Mouse (Mus musculus) thymus, adult 2 months (tissue): ENCODE data around the gene Slc38a10. TPM values are rescaled to one million over a fixed set of nuclear protein-coding genes. Genes with fewer than 3 reads are reported as not detected.
A peak's percentile ranks its signal among the peaks of the same experiment; 100 is the strongest.

Source experiments
- DNase-seq: peaks from one replicate; pipeline ENCODE4 v3.0.0; 2021
- H3K27ac ChIP-seq: fragments of 200-500 bp; 2 replicates; pipeline ENCODE4 v1.5.1; 2012; ENCODE audit warnings: low read length, control low read depth; ENCODE audit not compliant: control insufficient read depth, insufficient read depth
- H3K27me3 ChIP-seq: fragments of 200-500 bp; 2 replicates; pipeline ENCODE4 v1.6.1; 2012; ENCODE audit warnings: mild to moderate bottlenecking, low read length, moderate library complexity, mixed read lengths; ENCODE audit not compliant: control insufficient read depth, insufficient read depth
- H3K36me3 ChIP-seq: fragments of 200-500 bp; 2 replicates; pipeline ENCODE4 v1.6.1; 2012; ENCODE audit warnings: mild to moderate bottlenecking, low read length, moderate library complexity; ENCODE audit not compliant: control insufficient read depth, insufficient read depth
- H3K4me1 ChIP-seq: fragments of 200-500 bp; replicated peaks from 2 replicates; pipeline ENCODE4 v1.6.1; 2012; ENCODE audit warnings: low read length; ENCODE audit not compliant: control insufficient read depth, insufficient read depth
- H3K4me3 ChIP-seq: fragments of 200-500 bp; 2 replicates; pipeline ENCODE4 v1.5.1; 2012; ENCODE audit warnings: mild to moderate bottlenecking, low read length, control low read depth, moderate library complexity; ENCODE audit not compliant: control insufficient read depth, insufficient read depth
- CTCF ChIP-seq: fragments of 200-500 bp; IDR thresholded peaks from 2 replicates; pipeline ENCODE4 v1.5.1; 2012; ENCODE audit warnings: mild to moderate bottlenecking, control low read depth, low read length, moderate library complexity, borderline replicate concordance; ENCODE audit not compliant: control insufficient read depth, poor library complexity, insufficient read depth; ENCODE audit errors: extremely low read depth
- POLR2A ChIP-seq: fragments of 200-500 bp; IDR thresholded peaks from 2 replicates; pipeline ENCODE4 v1.6.1; 2012; ENCODE audit warnings: mild to moderate bottlenecking, low read length, control low read depth, moderate library complexity; ENCODE audit not compliant: control insufficient read depth, poor library complexity, insufficient read depth; ENCODE audit errors: extremely low read depth
- WGBS: fragments of 180-500 bp; shearing (Covaris S2); methylation state at CpG from one replicate; pipeline ENCODE4 v1.1.7; 2018; 5-methylcytosine and 5-hydroxymethylcytosine counted together
- polyA plus RNA-seq: library from polyadenylated mRNA; depleted of rRNA; stranded (reverse); fragments of >200 nt; gene quantifications from 2 replicates; pipeline ENCODE4 v1.2.3, GENCODE M21; 2012

The Slc38a10 gene
- polyA plus RNA-seq, 1 experiment: 167 TPM

GRCm38 (mm10) chr11:120136195-120136594 is 15.0 kb downstream of the Slc38a10 start:
- H3K36me3 ChIP-seq: peaks cover 27% of the 10 kb centered on the region
- H3K27ac ChIP-seq: no peak overlapping the region
- DNase-seq: no peak
- H3K4me3 ChIP-seq: no peak overlapping the region
- H3K27me3 ChIP-seq: no peaks in the 10 kb centered on the region
- H3K4me1 ChIP-seq: peaks cover 11% of the 10 kb centered on the region
- no peak for TF ChIP-seq POLR2A
- no peak for TF ChIP-seq CTCF
- WGBS: 92% methylated on average over 8 of the region's 8 CpGs

- H3K36me3 ChIP-seq: peaks cover 35% of the 10 kb centered on the region
- H3K4me3 ChIP-seq: no peak overlapping the region
- DNase-seq: no peak
- no peak for TF ChIP-seq CTCF
- H3K4me1 ChIP-seq: peaks cover 11% of the 10 kb centered on the region
- no peak overlapping the region for H3K27ac ChIP-seq
- WGBS: 95% methylated on average over 9 of the region's 9 CpGs
- no peaks in the 10 kb centered on the region for H3K27me3 ChIP-seq
Observed at GRCm38 (mm10) chr11:120134847-120135530, 16.2 kb downstream of the Slc38a10 start.

GRCm38 (mm10) chr11:120134148-120134547 is 17.0 kb downstream of the Slc38a10 start:
- no peak for TF ChIP-seq CTCF
- TF ChIP-seq POLR2A: no peak
- DNase-seq: no peak
- Histone ChIP-seq H3K4me3 (no peak overlapping the region), H3K4me1 (peaks cover 5% of the 10 kb centered on the region), H3K27me3 (no peaks in the 10 kb centered on the region), H3K36me3 (peaks cover 43% of the 10 kb centered on the region), H3K27ac (no peak overlapping the region)
- 96% methylated on average over 5 of the region's 5 CpGs for WGBS

GRCm38 (mm10) chr11:120129281-120129680 is 21.9 kb downstream of the Slc38a10 start:
- 95% methylated on average over 7 of the region's 7 CpGs for WGBS
- Histone ChIP-seq H3K27ac (no peak overlapping the region), H3K4me3 (no peak overlapping the region), H3K27me3 (no peaks in the 10 kb centered on the region), H3K36me3 (peaks cover 68% of the 10 kb centered on the region), H3K4me1 (no peaks in the 10 kb centered on the region)
- no peak for DNase-seq
- no peak for TF ChIP-seq CTCF
- TF ChIP-seq POLR2A: no peak

GRCm38 (mm10) chr11:120126845-120127244 is 24.3 kb downstream of the Slc38a10 start:
- WGBS: 93% methylated on average over 2 of the region's 2 CpGs
- no peaks in the 10 kb centered on the region for H3K4me1 ChIP-seq
- no peak overlapping the region for H3K4me3 ChIP-seq
- H3K27ac ChIP-seq: no peak overlapping the region
- no peaks in the 10 kb centered on the region for H3K27me3 ChIP-seq
- H3K36me3 ChIP-seq: peaks cover 59% of the 10 kb centered on the region
- TF ChIP-seq POLR2A (no peak), CTCF (no peak)
- DNase-seq: no peak

- TF ChIP-seq CTCF: no peak
- TF ChIP-seq POLR2A: no peak
- DNase-seq: no peak
- Histone ChIP-seq H3K36me3 (peaks cover 26% of the 10 kb centered on the region), H3K27me3 (no peaks in the 10 kb centered on the region), H3K27ac (no peak overlapping the region), H3K4me3 (no peak overlapping the region), H3K4me1 (no peaks in the 10 kb centered on the region)
- WGBS: 97% methylated on average over 12 of the region's 12 CpGs
Observed at GRCm38 (mm10) chr11:120122126-120122525, 29.0 kb downstream of the Slc38a10 start.

- no peaks in the 10 kb centered on the region for H3K4me1 ChIP-seq
- 94% methylated on average over 17 of the region's 17 CpGs for WGBS
- H3K4me3 ChIP-seq: no peak overlapping the region
- DNase-seq: peak; percentile 31
- H3K36me3 ChIP-seq: peaks cover 22% of the 10 kb centered on the region
- H3K27ac ChIP-seq: no peak overlapping the region
- no peak for TF ChIP-seq POLR2A
- no peak; the same call in 1 of the 2 replicates for TF ChIP-seq CTCF
- H3K27me3 ChIP-seq: no peaks in the 10 kb centered on the region
Observed at GRCm38 (mm10) chr11:120120642-120121420, 30.3 kb downstream of the Slc38a10 start.
